Mouse (Mus musculus) retina, postnatal 7 days (tissue): ENCODE data around the gene Sipa1l1.
A peak's percentile ranks its signal among the peaks of the same experiment; 100 is the strongest.

Experiments used
- DNase-seq: peaks from one replicate; pipeline ENCODE4 v3.0.0-alpha.2; 2012; ENCODE audit warnings: low read depth, low spot score

Sipa1l1 gene

GRCm38 (mm10) chr12:82419027-82419426 is 249.9 kb downstream of the Sipa1l1 start:
- DNase-seq = no peak

GRCm38 (mm10) chr12:82424783-82425182 is 255.7 kb downstream of the Sipa1l1 start:
- DNase-seq = no peak

- DNase-seq = no peak
These were observed 256.7 kb downstream of the Sipa1l1 start for GRCm38 (mm10) chr12:82425853-82426252.

- DNase-seq = no peak
These were observed 258.3 kb downstream of the Sipa1l1 start for GRCm38 (mm10) chr12:82427416-82427815.

- DNase-seq = no peak
These were observed 259.3 kb downstream of the Sipa1l1 start for GRCm38 (mm10) chr12:82428466-82428865.

- DNase-seq = no peak
These were observed 264.2 kb downstream of the Sipa1l1 start for GRCm38 (mm10) chr12:82433311-82433710.

- no peak for DNase-seq
These were observed 265.5 kb downstream of the Sipa1l1 start for GRCm38 (mm10) chr12:82434591-82434990.

GRCm38 (mm10) chr12:82441479-82441878 is 272.4 kb downstream of the Sipa1l1 start:
- no peak for DNase-seq

GRCm38 (mm10) chr12:82446609-82447024 is 277.5 kb downstream of the Sipa1l1 start:
- no peak for DNase-seq

GRCm38 (mm10) chr12:82448129-82448815 is 279.2 kb downstream of the Sipa1l1 start:
- DNase-seq = no peak

- no peak for DNase-seq
These were observed 283.3 kb downstream of the Sipa1l1 start for GRCm38 (mm10) chr12:82452428-82452827.

- DNase-seq = no peak
These were observed 285.3 kb downstream of the Sipa1l1 start for GRCm38 (mm10) chr12:82454415-82454814.

- no peak for DNase-seq
These were observed 286.7 kb downstream of the Sipa1l1 start for GRCm38 (mm10) chr12:82455700-82456413.

- no peak for DNase-seq
These were observed 287.3 kb downstream of the Sipa1l1 start for GRCm38 (mm10) chr12:82456414-82456805.

- no peak for DNase-seq
These were observed 288.5 kb downstream of the Sipa1l1 start for GRCm38 (mm10) chr12:82457609-82458008.

GRCm38 (mm10) chr12:82458017-82458416 is 288.9 kb downstream of the Sipa1l1 start:
- no peak for DNase-seq

GRCm38 (mm10) chr12:82467234-82467633 is 298.1 kb downstream of the Sipa1l1 start:
- no peak for DNase-seq

- DNase-seq = peak; percentile 23
These were observed 298.5 kb downstream of the Sipa1l1 start for GRCm38 (mm10) chr12:82467641-82468040.

GRCm38 (mm10) chr12:82468416-82468815 is 299.3 kb downstream of the Sipa1l1 start:
- no peak for DNase-seq

- peak; percentile 52 for DNase-seq
These were observed 300.7 kb downstream of the Sipa1l1 start for GRCm38 (mm10) chr12:82469706-82470361.

GRCm38 (mm10) chr12:82470362-82470936 is 301.3 kb downstream of the Sipa1l1 start:
- peak; percentile 47 for DNase-seq

GRCm38 (mm10) chr12:82472796-82473195 is 303.7 kb downstream of the Sipa1l1 start:
- no peak for DNase-seq
